Mouse (Mus musculus): ENCODE measurements at regions not wholly inside any gene's neighbourhood (a gene's known extent, or its start where the extent isn't known, plus 50 kb on each side); places are given as distances from the start of the nearest gene placed in this dataset.

DNA sequence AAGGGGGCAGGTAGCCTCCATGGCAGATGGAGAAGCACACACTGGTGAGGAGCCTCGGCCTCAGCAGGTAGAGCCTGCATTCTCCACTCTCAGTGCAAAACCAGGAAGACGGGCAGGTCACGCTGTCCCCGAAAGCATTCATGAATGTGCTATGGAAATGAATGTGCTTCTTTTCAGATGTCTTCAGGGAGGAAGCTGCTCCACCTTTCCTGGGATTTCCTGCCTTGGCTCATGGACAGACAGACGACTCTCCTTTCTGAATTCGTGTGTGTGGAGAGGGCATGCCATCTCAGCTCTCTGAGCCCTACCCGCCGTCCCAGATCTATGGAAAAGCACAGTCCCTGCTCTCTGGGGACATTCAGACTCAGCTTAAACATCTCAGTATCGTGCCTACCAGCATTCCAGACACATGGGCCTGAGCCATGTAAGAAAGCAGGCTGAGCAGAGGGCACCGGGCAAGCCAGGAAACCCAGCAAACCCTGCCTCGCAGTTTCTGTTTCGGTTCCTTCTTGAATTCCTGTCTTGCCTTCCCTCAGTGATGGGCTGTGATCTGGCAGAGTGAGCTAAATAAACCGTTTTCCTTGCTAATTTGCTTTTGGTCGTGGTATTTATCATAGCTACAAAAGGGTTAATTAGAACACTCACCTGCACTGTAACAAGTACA is 354.0 kb downstream of the Matn1 start:
- DNase-seq = peak; percentile 14 to 15

DNA sequence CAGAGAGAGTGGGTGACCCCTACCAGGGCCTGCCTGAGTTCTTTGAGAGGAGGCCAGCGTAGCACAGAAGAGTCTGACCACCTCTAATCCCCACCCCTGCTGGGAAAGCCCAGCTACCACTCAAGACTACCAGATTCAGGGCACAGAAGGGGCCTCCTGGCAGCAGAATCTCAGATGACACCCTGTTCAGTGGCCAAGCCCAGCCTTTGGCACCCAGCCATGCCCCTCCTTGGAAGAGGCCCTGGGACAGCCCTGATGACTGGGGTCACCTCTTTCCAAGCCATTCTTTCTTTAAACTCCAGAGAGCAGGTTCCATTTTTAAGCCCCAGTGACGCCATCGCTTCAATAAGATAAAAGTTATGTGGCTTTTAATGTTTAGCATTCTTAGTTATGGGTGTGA is 359.8 kb downstream of the Matn1 start:
- DNase-seq = peak; percentile 18 to 31

DNA sequence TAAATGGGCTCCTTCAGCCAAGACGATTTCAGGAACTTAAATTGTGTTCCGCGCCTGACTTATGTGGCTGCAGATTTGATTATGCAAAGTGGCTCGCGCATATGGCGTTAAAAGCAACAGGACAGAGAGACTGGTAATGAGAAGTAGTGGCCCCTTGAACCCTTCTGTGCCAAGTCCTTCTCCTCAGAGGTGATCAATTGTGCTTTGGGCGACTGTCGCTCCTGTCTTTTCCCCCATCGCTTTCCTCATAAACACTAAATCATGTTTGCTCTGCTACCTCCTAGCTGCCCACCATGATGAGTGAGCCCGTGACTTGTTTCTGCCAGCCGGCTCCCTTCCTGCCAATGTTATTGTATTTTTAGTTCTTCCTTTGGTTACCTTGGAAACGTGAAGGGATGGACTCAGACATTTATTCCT is 360.2 kb downstream of the Matn1 start:
- no peak for DNase-seq

DNA sequence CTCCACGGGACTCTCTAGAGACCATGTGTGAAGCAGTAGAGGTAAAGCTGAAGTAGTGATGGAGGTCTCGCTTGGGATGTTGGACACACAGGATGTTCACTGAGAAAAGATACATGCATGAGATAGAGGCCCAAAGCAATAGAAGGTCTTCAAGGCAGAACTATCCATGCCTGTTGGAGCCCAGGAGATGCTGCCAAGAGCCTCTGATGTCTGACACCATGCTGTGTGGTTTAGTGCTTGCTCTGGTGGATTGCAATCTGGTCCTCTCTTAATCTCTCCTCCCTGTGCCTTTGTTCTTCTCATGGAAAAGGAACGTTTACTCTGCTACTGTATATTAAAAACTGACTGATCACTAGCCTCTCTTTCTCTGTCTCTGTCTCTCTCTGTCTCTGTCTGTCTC is 370.0 kb downstream of the Matn1 start:
- no peak for DNase-seq

DNA sequence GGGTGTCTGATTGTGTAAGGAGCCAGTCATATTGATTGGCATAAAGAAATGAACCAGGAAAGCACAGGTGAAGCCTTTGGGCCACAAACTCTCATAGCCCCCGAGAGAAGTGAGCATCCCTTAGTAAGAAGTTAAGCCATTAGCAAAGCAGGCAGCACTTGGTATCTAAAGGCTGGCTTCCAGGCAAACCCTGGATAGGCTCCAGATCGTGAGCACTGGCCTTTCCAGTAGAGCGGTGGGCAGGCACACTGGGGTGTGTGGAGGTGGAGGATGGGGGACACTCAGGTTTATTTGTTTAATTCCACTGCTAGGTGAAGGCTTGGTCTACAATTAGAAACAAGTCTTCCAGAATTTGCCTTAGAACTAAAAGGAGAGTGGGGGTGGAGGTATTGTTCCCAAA is 371.9 kb downstream of the Matn1 start:
- no peak for DNase-seq

DNA sequence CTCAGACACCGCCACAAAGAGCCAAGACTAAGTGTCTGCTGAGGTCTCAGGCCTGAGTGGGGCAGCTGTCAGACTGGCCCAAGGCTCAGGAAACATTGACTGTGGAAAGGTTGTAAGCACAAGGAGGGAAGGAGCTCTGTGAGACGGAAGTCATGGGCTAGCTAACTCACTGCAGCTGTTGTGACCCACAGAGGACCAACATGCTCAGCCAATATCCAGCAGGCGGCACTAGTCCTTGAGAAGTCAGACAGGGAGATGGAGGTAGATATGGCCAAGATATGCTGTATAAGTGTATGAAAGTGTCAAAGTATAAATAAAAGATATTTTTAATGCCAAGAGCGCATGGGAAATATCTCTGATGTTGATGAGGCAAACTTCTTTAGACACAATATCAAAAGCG is 378.1 kb downstream of the Matn1 start:
- DNase-seq = no peak

DNA sequence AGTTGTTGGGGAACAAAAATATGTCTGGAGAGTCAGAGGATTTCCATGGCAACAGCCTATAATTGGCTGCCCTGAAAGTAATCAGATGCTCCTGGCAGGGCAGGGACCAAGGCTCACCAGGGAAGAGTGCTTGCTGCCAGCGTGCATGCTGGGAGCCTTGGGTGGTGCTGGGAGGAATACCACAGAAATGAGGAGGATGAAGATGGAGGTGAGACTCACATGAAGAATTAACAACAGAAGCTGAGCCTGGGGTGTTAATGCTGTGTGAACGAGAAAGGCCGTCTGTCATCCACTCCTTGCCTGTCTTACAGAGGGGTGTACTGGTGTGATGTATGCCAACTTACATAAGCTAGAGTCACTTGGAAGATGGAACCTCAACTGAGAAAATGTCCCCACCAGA is 380.3 kb downstream of the Matn1 start:
- DNase-seq = no peak

DNA sequence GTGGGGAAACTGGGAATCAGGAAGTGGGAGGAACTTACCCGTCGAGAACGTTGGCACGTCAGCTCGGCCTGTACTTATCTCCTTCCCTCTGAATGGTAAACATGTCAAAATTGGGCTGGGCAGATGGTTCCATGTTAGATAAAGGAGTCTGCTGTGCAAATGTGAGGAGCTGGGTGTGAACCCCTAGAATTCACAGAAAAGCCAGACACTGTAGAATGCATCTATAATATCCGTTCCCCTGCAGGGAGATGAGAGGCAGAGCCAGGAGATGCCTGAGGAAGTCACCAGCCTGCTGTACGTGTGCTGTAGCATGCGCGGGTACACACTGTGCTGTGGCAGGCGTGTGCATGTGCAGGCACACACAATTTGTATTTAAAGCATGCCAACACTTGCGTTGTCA is 381.0 kb downstream of the Matn1 start:
- no peak for DNase-seq

DNA sequence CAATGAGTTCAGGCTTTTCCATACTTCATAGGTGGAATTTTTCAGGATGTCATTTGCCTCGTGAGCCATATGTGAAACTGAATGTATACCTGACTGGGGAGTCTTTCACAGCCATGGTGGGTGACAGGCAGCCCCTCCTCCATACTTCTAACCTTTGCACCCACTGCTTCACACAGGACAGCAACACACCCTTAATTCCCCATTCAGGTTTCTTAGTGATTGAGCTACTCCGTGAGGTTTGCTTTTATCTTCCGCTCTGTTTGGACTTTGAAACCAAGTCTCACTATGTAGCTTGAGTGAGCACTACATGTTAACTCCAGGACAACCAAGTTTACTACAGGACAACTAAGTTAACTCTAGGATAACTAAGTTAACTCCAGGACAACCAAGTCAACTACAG is 381.4 kb downstream of the Matn1 start:
- no peak for DNase-seq

DNA sequence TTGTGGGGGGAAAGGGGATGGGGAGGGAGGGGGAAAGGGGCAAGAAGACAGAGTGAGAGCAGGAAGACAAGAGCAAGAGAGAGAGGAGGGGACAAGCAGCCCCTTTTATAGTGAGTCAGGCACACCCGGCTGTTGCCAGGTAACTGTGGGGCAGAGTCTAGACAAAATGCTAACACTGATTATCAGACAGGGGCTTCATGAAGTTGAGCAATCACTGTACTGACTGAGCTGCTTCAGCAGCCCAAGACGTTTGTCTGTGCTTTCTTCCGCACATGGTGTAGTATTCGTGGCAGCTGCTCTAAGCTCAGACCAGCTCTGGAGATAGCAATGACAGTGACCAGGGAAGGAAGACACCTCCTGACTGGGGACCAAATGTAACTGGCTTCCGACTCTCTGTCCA is 385.2 kb downstream of the Matn1 start:
- DNase-seq = no peak

DNA sequence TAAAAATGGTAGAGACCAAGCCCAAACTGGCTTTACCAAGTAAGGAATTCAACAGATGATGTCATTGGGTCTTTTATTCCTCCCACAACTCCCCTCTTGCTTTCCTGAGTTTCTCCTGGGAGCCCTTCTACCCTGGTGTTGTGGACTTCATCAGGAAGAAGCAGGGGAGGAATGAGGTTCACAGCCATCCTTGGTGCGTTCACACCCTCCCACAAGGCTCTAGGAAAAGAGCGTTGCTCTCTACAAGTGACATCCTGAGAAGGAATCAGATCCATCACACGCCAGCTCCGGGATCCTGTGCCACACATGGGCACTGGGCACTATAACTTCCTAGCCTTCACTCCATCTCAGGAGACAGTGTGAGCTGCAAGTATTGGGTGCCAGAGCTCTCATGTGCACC is 387.5 kb downstream of the Matn1 start:
- DNase-seq = no peak

DNA sequence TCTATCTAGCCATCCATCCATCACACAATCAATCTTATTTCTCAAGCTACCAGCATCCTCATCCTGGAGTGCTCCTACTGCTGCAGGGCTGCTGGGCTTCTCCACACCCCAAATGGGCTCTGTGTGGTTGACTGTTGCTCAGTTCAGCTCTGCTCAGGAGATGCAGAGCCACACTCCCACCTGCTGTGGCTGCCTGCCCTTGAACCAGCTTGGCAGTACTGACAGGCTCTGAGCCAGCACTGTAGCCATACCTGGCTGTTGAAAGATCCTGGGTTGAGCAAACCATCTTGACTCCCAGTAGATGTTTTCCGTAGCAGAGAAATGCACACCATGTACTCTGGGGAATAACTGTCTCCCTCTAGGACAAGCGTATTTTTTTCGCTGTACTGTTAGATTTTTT is 392.6 kb downstream of the Matn1 start:
- no peak for DNase-seq

DNA sequence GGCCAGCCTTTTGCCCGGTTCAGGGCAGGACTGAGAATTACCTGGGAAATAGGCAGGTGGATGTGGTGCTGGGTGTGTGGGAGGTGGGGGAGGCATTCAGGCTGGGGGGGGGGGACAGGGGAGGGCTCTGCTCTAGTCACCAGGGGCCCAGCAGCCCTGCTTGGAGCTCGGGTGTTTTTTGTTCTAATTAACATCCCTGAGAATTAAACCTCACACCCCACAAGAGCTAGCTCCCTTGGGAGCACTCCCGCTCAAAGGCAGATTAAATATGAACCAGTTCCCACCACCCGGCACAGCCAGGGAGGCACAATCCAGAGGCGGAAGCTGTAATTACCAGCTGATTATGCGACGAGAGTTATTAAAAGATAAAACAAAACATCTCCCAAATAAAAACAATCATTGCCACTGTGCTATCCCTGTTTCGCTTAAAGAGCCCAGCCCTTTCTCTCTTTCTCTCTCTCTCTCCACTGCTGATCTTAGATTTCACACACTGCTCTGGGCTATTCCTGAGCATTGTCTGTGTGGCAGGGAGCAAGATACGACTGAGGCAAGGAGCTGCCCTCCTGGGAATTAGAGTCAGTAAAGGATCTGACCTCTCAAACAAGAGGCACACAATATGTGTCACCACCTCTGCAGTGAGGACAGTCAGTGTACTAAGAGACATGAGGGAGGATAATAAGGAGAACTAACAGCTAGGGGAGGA is 397.0 kb downstream of the Matn1 start:
- no peak for DNase-seq

DNA sequence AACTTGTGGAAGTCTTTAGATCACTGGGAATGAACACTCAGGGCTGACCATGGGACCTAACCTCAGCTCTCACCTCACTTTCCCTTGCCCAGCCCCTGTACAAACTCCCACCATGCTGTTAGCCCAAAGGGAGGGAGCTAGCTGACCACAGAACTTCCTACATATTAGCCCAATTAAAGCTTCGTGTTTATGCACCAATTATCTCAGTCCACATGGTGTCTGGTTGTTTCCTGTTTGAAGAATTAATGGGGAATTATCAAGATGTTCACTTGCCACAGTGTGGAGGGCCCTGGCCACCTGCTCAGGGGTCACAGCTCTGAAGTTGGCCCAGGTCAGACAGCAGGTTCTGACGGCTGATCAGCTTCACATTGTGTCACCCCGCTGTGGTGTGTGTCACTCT is 402.5 kb downstream of the Matn1 start:
- no peak for DNase-seq

DNA sequence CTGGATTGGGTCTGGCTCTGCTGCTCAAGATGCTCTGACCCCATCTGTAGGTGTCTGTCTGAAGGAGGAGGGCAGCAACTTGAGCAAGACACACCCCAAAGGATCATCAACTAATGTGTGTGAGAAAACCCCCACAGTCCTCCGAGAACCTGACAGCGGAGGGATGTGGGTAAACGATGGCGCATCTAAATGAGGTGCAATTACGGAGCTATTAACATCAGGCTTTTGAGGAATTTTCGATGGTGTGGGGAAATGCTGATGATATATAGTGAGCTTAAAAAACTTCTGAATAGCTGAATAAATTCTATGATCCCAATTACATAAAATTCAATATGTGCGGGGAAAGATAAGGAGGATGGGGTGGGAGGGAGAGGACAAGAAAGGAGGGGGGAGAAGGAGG is 406.1 kb downstream of the Matn1 start:
- DNase-seq = no peak

DNA sequence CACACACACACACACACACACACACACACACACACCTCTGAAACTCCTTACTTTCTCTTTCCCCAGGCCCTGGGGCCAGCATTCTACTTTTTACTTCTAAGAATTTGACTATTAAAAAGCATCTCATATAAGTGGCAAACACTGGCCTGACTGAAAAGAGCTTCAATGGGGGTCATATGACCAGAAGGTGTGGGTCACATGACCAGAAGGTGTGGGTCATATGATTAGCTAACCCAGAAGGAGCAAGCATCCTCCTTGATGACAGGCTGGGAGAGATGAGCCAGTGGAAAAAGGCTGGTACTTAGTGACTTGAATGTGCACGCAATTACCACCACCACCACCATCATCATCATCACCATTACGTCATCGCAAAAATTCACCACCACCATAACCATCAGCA is 410.7 kb downstream of the Matn1 start:
- DNase-seq = no peak

DNA sequence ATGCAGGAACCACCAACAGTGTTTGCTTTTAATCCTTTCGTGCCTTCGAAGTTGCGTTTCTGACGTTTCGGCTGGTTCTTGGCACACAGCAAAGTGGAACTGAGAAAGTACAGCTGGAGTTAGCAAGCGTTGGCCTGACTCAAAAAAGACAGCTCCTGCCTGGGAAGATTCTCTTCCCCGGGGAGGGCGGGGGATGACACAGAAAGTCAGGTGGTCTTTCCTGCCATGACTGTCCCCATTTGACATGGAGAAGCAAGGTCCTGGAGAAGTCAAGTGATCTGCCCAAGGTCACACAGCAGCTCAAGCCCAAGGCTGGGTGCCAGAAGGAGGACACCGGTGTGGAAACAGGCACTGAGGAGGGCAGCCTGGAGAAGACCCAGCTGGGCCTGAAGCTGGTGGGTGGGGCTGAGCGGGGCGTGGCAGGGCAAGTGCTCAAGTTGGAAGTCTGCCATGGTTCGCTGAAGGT is 411.4 kb downstream of the Matn1 start:
- no peak for DNase-seq

DNA sequence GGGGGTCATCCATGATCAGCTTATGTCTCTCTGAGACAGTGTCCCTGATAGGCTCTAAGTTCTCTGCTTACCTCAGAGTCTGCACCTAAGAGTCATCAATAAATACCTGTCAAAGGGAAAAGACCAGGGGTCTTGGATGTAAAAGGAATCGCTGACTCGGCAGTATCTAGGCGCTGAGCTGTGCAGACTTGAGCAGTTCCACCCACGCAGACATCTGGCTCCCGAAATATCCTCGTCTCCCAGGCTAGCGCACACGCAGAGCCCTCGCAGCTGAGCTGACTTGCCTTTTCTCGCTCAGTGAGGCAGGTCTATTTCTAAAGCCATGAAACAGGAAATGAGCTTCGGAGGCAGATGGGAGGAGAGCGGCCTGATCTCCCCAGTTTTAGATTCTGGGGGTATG is 412.1 kb downstream of the Matn1 start:
- DNase-seq = no peak

DNA sequence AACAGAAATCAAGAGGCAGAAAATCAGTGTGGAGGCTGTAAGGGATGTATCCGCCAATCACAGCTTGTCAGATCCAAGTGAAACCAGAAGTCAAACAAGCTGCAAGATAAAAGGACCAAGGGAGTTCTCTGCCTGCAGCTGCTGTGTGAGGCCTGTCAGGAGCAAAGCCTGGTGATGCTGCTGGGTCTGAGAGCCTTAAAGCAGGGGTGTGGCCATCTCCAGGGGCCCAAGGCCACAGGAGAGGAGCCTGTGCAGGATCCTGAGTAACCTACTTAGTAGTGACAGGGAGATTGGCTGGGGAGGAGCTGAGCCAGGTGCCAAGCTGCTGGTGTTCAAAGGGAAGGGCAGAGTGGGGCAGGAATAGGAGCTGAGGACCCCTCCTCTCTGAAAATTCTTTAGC is 418.8 kb downstream of the Matn1 start:
- no peak for DNase-seq

DNA sequence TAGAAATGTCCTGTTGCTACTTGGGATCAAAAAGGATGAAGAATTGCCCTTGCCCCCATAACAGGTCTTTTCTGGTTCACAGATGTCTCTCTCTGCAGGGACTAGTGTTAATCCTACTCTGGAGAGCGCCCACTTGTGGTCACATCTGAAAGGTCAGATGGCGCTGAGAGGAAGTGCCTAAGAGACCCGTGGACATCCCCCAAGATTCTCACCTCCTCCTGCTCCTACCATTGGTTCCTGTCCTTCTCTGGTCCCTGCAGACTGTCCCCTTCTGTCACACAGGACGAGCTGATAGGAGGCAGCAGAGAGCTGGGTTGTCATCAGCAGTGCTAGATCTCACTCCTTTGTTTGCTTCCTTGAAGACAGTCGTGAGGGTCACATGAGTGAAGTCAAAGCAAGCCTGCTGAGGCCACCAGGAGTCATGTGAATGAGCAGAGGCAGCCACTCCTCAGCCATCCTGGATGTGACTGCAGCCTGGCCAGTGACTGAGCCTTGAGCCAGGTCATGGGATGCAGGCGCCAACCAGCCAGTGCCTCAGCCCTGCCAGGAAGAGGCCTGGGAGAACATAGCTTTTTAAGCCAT is 420.6 kb downstream of the Matn1 start:
- DNase-seq = peak; percentile 54 to 62

DNA sequence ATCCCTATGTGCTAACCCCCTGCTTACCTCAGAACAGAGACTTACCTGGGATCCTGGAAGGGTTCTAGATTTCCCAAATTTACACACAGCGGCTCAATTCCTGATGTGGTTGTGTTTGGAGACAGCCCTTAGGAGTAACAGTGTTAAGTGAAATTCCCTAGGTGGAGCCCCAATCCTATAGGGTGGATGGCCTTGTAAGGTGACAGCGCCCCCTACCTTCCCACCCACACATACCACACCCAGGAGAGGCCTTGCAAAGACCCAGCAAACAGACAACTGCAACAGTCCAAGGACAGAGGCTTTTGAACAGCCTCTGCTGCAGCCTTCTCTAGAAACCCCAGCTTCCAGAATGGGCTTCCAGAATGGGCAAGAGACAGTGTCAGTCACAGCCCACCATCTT is 421.8 kb downstream of the Matn1 start:
- DNase-seq = no peak

DNA sequence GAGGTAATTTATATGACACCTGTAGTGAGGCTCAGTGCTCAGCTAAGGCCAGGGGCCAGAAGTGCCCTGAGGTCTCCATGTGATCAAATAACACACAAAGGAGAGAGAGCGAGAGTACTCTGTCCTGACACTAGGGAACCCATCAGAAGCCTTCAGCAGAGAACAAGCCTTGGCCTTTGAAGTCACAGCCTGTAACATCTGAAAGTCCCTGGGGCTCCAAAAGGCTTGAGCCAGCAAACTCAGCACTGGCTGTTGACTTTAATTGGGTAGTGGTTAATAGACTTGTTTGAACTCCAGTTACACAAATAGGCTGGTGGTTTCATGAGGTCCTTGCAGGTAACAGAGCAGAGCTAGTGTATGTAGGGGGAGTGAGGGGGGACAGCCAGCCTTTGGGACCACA is 422.5 kb downstream of the Matn1 start:
- no peak for DNase-seq

DNA sequence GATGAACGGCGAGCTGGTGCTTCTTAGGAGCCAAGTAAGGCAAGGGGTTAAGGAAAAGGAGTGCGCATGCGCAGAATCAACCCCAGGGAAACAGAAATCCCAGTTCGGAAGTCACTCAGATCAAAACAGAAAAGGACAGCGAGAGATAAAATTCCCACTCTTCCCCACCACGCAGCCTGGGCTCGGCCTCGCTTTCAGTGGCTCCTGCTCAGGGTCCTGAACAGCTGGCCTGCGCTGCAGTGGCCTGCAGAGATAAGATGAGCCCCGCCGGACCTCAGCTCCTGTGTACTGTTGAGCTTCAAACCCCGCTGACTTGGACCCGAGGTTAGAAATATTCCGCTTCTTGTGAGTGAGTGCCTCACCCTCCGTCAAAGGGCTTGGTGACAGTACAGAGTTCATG is 428.3 kb downstream of the Matn1 start:
- no peak for DNase-seq

DNA sequence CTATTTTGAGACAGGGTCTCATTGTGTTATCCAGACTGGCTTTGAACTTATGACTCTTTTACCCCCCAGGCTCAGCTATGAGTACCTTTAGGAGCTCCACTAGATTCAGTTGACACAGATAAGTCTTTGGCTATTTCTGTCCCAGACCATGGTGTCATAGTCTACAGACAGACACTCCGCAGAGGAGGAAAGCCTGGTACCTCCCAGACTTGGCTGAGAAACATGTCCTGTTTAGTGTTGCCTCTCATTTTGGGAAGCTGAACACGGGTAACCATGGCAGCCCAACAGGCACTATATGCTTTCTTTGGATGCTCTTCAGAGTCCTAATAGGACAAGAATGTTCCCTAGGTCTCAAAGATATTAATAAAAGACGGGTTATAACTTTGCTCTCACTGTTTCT is 429.0 kb downstream of the Matn1 start:
- no peak for DNase-seq

Data from adrenal gland, postnatal 36 days (tissue).